Mouse (Mus musculus) cerebellum, adult 2 months (tissue): Measurements from ENCODE around the gene Hhat.

Source experiments
- CTCF ChIP-seq: fragments of 200-500 bp; IDR thresholded peaks from 2 replicates; pipeline ENCODE4 v1.5.1; 2011; ENCODE audit warnings: low read depth, mild to moderate bottlenecking, control low read depth, low read length, moderate library complexity, borderline replicate concordance; ENCODE audit not compliant: insufficient read depth
- POLR2A ChIP-seq: fragments of 200-500 bp; IDR thresholded peaks from 2 replicates; pipeline ENCODE4 v1.6.1; 2011; ENCODE audit warnings: low read length, control low read depth, borderline replicate concordance; ENCODE audit not compliant: insufficient read depth

- TF ChIP-seq CTCF (no peak), POLR2A (no peak)
Observed at GRCm38 (mm10) chr1:192519713-192520112, 251.3 kb downstream of the Hhat start.
